Mouse (Mus musculus) small intestine, adult 2 months (tissue): ENCODE results near the gene Kctd12b. TPM values are rescaled to one million over a fixed set of nuclear protein-coding genes. Genes with fewer than 3 reads are reported as not detected.
"Not testable (repeated sequence)": the region's sequence is repeated elsewhere in the genome, so short reads cannot be mapped to it uniquely, and the experiment has no call there.

Source experiments
- H3K27ac ChIP-seq: fragments of 200-500 bp; 2 replicates; pipeline ENCODE4 v1.5.1; 2012; ENCODE audit warnings: low read depth, low read length, control low read depth, inconsistent platforms; ENCODE audit not compliant: insufficient read depth
- H3K27me3 ChIP-seq: fragments of 200-500 bp; 2 replicates; pipeline ENCODE4 v1.6.1; 2012; ENCODE audit warnings: mild to moderate bottlenecking, moderate library complexity, low read length, inconsistent platforms; ENCODE audit not compliant: control insufficient read depth, insufficient read depth
- H3K36me3 ChIP-seq: fragments of 200-500 bp; 2 replicates; pipeline ENCODE4 v1.6.1; 2012; ENCODE audit warnings: mild to moderate bottlenecking, low read length, control low read depth, inconsistent platforms; ENCODE audit not compliant: control insufficient read depth, insufficient read depth
- H3K4me1 ChIP-seq: fragments of 200-500 bp; 2 replicates; pipeline ENCODE4 v1.6.1; 2012; ENCODE audit warnings: low read length, inconsistent platforms, mixed read lengths; ENCODE audit not compliant: control insufficient read depth, insufficient read depth, insufficient read length
- H3K4me3 ChIP-seq: fragments of 200-500 bp; 2 replicates; pipeline ENCODE4 v1.5.1; 2012; ENCODE audit warnings: low read depth, mild to moderate bottlenecking, control low read depth, inconsistent platforms, low read length, moderate library complexity
- CTCF ChIP-seq: fragments of 200-500 bp; IDR thresholded peaks from 2 replicates; pipeline ENCODE4 v1.5.1; 2012; ENCODE audit warnings: low read depth, mild to moderate bottlenecking, control low read depth, inconsistent platforms, low read length, moderate library complexity, mixed read lengths; ENCODE audit not compliant: insufficient replicate concordance, insufficient read length; ENCODE audit errors: extremely low read depth
- POLR2A ChIP-seq: fragments of 200-500 bp; IDR thresholded peaks from 2 replicates; pipeline ENCODE4 v1.6.1; 2012; ENCODE audit warnings: low read depth, mild to moderate bottlenecking, control low read depth, inconsistent platforms, low read length, moderate library complexity
- WGBS: fragments of 180-500 bp; shearing (Covaris S2); methylation state at CpG from one replicate; pipeline ENCODE4 v1.1.7; 2018; 5-methylcytosine and 5-hydroxymethylcytosine counted together
- polyA plus RNA-seq: library from polyadenylated mRNA; depleted of rRNA; stranded (reverse); fragments of >200 nt; gene quantifications from 2 replicates; pipeline ENCODE4 v1.2.3, GENCODE M21; 2012; rRNA removed

The Kctd12b gene
- polyA plus RNA-seq, 1 experiment, result 0.51 TPM

DNA sequence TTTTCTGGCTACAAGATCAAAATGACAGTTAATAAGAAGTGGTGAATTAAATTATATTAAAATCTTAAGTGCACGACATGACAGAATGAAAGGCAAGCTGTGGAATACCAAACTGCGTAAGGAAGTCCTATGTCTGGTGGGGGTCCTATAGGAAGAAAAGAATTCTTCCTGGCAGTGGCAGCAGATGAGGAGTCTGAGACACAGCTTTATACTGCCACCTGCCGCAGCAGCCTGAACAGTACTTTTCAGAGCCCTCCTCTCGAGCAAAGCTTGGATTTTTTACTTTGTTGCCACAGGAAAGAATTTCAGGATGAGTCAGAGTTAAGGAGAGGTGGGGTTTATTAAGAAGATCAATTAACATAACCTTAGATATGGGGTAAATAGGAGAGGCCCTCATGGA is 11.5 kb upstream of the Kctd12b start:
- no peaks in the 10 kb centered on the region for H3K4me1 ChIP-seq
- WGBS, result 32% methylated on average over 4 of the region's 4 CpGs
- no peaks in the 10 kb centered on the region for H3K27me3 ChIP-seq
- H3K4me3 ChIP-seq, result no peak overlapping the region
- no peak overlapping the region for H3K27ac ChIP-seq
- no peak for TF ChIP-seq CTCF
- TF ChIP-seq POLR2A, result no peak
- H3K36me3 ChIP-seq, result no peaks in the 10 kb centered on the region

- Histone ChIP-seq H3K27me3 (no peaks in the 10 kb centered on the region), H3K4me3 (no peak overlapping the region), H3K27ac (no peak overlapping the region), H3K4me1 (no peaks in the 10 kb centered on the region), H3K36me3 (no peaks in the 10 kb centered on the region)
- no peak for TF ChIP-seq POLR2A
- TF ChIP-seq CTCF, result no peak
- WGBS, result 76% methylated on average over 3 of the region's 3 CpGs
These were observed 4.3 kb upstream of the Kctd12b start for GRCm38 (mm10) chrX:153700463-153700862.

GRCm38 (mm10) chrX:153668233-153668632 is 28.0 kb downstream of the Kctd12b start:
- not testable (repeated sequence) for H3K27ac ChIP-seq, H3K27me3 ChIP-seq, H3K4me1 ChIP-seq, H3K4me3 ChIP-seq, H3K36me3 ChIP-seq
- WGBS, result 74% methylated on average over 2 of the region's 2 CpGs

- 59% methylated on average over 3 of the region's 3 CpGs for WGBS
- Histone ChIP-seq H3K4me3 (no peak overlapping the region), H3K4me1 (no peaks in the 10 kb centered on the region), H3K27ac (no peak overlapping the region), H3K27me3 (no peaks in the 10 kb centered on the region), H3K36me3 (no peaks in the 10 kb centered on the region)
- TF ChIP-seq CTCF (no peak), POLR2A (no peak)
These were observed 31.3 kb downstream of the Kctd12b start for GRCm38 (mm10) chrX:153664903-153665302.

DNA sequence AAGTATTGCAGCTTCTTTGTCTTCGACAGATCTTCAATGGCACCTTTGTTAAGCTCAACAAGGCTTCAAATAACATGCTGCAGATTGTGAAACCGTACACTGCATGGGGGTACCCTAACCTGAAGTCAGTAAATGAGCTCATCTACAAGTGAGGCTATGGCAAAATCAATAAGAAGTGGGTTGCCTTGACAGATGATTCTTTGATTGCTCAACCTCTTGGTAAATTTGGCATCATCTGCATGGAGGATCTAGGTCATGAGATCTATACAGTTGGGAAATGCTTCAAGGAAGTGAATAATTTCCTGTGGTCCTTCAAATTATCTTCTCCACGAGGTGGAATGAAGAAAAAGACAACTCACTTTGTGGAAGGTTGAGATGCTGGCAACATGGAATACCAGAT is 39.2 kb downstream of the Kctd12b start:
- WGBS, result 59% methylated on average over 3 of the region's 3 CpGs
- Histone ChIP-seq H3K27me3 (no peaks in the 10 kb centered on the region), H3K27ac (no peak overlapping the region), H3K36me3 (no peaks in the 10 kb centered on the region), H3K4me3 (no peak overlapping the region), H3K4me1 (no peaks in the 10 kb centered on the region)
- TF ChIP-seq POLR2A, result no peak
- TF ChIP-seq CTCF, result no peak

DNA sequence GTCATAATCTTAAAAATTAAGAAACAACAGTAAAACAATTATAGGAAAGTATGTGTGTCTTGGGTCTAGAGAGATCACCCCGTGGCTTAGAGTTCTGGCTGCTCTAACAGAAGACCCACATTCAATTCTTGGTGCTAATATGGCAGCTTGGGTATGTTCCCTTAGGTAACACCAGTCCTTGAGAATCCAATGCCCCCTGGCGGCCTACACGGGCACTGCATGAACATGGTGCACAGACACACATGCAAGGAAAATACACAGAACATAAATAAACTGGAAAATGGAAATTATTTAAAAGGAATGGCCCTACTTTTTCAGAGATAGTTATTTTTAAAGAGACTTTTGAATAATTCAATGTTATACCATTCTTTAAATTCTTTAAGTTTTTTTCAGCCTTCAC is 55.6 kb downstream of the Kctd12b start:
- WGBS, result 77% methylated on average over 3 of the region's 3 CpGs
- no peak for TF ChIP-seq POLR2A
- no peak for TF ChIP-seq CTCF
- H3K4me3 ChIP-seq, result no peak overlapping the region
- H3K27ac ChIP-seq, result no peak overlapping the region
- no peaks in the 10 kb centered on the region for H3K36me3 ChIP-seq
- H3K27me3 ChIP-seq, result no peaks in the 10 kb centered on the region
- H3K4me1 ChIP-seq, result no peaks in the 10 kb centered on the region

GRCm38 (mm10) chrX:153636247-153636646 is 59.9 kb downstream of the Kctd12b start:
- TF ChIP-seq POLR2A, result no peak
- no peak for TF ChIP-seq CTCF
- Histone ChIP-seq H3K4me1 (no peaks in the 10 kb centered on the region), H3K27ac (no peak overlapping the region), H3K36me3 (no peaks in the 10 kb centered on the region), H3K4me3 (no peak overlapping the region), H3K27me3 (no peaks in the 10 kb centered on the region)
- 0% methylated on average over 1 of the region's 1 CpGs for WGBS

Other genes with a start within 250 kb of the Kctd12b start
- gene Ubqln2, start 198.2 kb downstream of the Kctd12b start, polyA plus RNA-seq, result 12.3 and 17.5 TPM in 2 replicates
- gene Cypt3, start 137.8 kb downstream of the Kctd12b start, polyA plus RNA-seq, result not detected in 2 replicates
- 5.3 and 5.6 TPM in 2 replicates for gene Nbdy, start 27.2 kb upstream of the Kctd12b start, polyA plus RNA-seq
- gene Spin2c, start 135.8 kb upstream of the Kctd12b start, polyA plus RNA-seq, result 0.20 TPM in 1 of 2 replicates, not detected in the other